In genomic region chr9:58747328-58747755, GRCm38 (mm10) we compare ENCODE assay signal across 15 mouse cellular contexts. TPM values are rescaled to one million over a fixed set of nuclear protein-coding genes. Genes with fewer than 3 reads are reported as not detected.
DNase-seq lines count a peak whose midpoint lies in the region; ATAC-seq and TF ChIP-seq lines count a peak whose summit lies in the region.
"Had no signal": no experiment of that assay in that cellular context is flagged by ENCODE, and none has a peak within 500 bp of the region (broad histone marks: within the 10 kb centered on the region; RNA-seq: fewer than 3 reads in every experiment).

No protein-coding gene starts in this region.

- no peak overlapping the region for H3K9ac ChIP-seq in CH12.LX (ENCODE audit: insufficient read depth, low read depth)
- H3K9ac ChIP-seq in forebrain, embryonic 15.5 days (replicated peaks): no peak overlapping the region
- H3K9ac ChIP-seq in midbrain, embryonic 12.5 days (replicated peaks): 0 out of 2 replicates have a peak overlapping the region, but pooled peaks have one; percentile 1
- no peak overlapping the region for H3K9ac ChIP-seq in kidney, embryonic 14.5 days (ENCODE audit: low read depth, low read length)
- H3K9ac ChIP-seq: heart, embryonic 13.5 days; lung, embryonic 14.5 days had no signal

- no peaks in the 10 kb centered on the region for H3K27me3 ChIP-seq in CH12.LX (replicated peaks)
- H3K27me3 ChIP-seq in forebrain, embryonic 15.5 days: no peaks in the 10 kb centered on the region
- no peaks in the 10 kb centered on the region for H3K27me3 ChIP-seq in midbrain, embryonic 12.5 days
- H3K27me3 ChIP-seq in kidney, embryonic 14.5 days (ENCODE audit: control insufficient read depth, insufficient read depth, low read length): no peaks in the 10 kb centered on the region
- H3K27me3 ChIP-seq: heart, embryonic 13.5 days had no signal

- peak; percentile 33 for DNase-seq in embryo, embryonic 11 days
- no peak for DNase-seq in embryo, embryonic 10 days (ENCODE audit: low spot score)
- DNase-seq in CH12.LX (ENCODE audit: extremely low read depth): peak; percentile 79
- DNase-seq in layer of hippocampus, adult 18-20 months (ENCODE audit: low spot score in 2 of 2): no peak
- DNase-seq: adrenal gland, adult 2 months; gastrocnemius, adult 2 months; lung, embryonic 14.5 days; spleen, adult 18-20 months had no signal

- peaks cover 4 to 38% of the 10 kb centered on the region in 2 experiments; a peak in 3 of 4 replicates for H3K4me1 ChIP-seq in CH12.LX (ENCODE audit: control insufficient read depth in 1 of 2, insufficient read depth in 2 of 2)
- H3K4me1 ChIP-seq in forebrain, embryonic 15.5 days: peaks cover 5% of the 10 kb centered on the region
- H3K4me1 ChIP-seq in midbrain, embryonic 12.5 days: peaks cover 6% of the 10 kb centered on the region; the same call in 1 of the 2 replicates
- H3K4me1 ChIP-seq in kidney, embryonic 14.5 days (ENCODE audit: control insufficient read depth, insufficient read depth, low read length): no peaks in the 10 kb centered on the region

- dilution Hi-C loops in CH12.LX (cut with MboI; ENCODE audit: extremely low pct_ligation_motif_present, extremely low pct_unique_long_range_greater_than_20kb, low sequenced_read_pairs): no loop called here

- no peak for TF ChIP-seq CTCF in CH12.LX (conservative IDR thresholded peaks at IDR 0.05 in 1 of 2, IDR thresholded peaks at IDR 0.05 in 1 of 2; ENCODE audit: low read depth in 2 of 2, low read length in 2 of 2)

- WGBS in forebrain, embryonic 15.5 days: 6% methylated on average over 6 of the region's 6 CpGs
- WGBS in midbrain, embryonic 12.5 days: 42% methylated on average over 6 of the region's 6 CpGs
- WGBS in kidney, embryonic 14.5 days: 14% methylated on average over 6 of the region's 6 CpGs

- no peak for TF ChIP-seq POLR2A in CH12.LX (IDR thresholded peaks at IDR 0.05; ENCODE audit: low read depth, low read length)

- no peaks in the 10 kb centered on the region for H3K36me3 ChIP-seq in CH12.LX (replicated peaks in 1 of 2; ENCODE audit: control insufficient read depth in 1 of 2, insufficient read depth in 1 of 2, low read length in 1 of 2)
- H3K36me3 ChIP-seq in forebrain, embryonic 15.5 days: no peaks in the 10 kb centered on the region
- H3K36me3 ChIP-seq in midbrain, embryonic 12.5 days: no peaks in the 10 kb centered on the region
- no peaks in the 10 kb centered on the region for H3K36me3 ChIP-seq in kidney, embryonic 14.5 days (ENCODE audit: control insufficient read depth, insufficient read depth, low read length)
- H3K36me3 ChIP-seq: heart, embryonic 13.5 days had no signal

- H3K9me3 ChIP-seq in CH12.LX (replicated peaks; ENCODE audit: low read length): peaks cover 4% of the 10 kb centered on the region
- no peaks in the 10 kb centered on the region for H3K9me3 ChIP-seq in forebrain, embryonic 15.5 days
- no peaks in the 10 kb centered on the region for H3K9me3 ChIP-seq in midbrain, embryonic 12.5 days
- no peaks in the 10 kb centered on the region for H3K9me3 ChIP-seq in kidney, embryonic 14.5 days (ENCODE audit: control insufficient read depth, low read length)
- H3K9me3 ChIP-seq: heart, embryonic 13.5 days had no signal

- in situ Hi-C loops in CH12.LX (cut with MboI; ENCODE audit: low pct_ligation_motif_present, low pct_unique_long_range_greater_than_20kb, low sequenced_read_pairs): no loop called here

- H3K4me3 ChIP-seq in CH12.LX (replicated peaks in 1 of 3; ENCODE audit: low read depth in 2 of 3, low read length in 2 of 3, poor library complexity in 1 of 3): no peak overlapping the region
- H3K4me3 ChIP-seq in forebrain, embryonic 15.5 days: no peak overlapping the region
- H3K4me3 ChIP-seq in midbrain, embryonic 12.5 days: no peak overlapping the region
- H3K4me3 ChIP-seq in kidney, embryonic 14.5 days (ENCODE audit: low read length): no peak overlapping the region
- H3K4me3 ChIP-seq: gastrocnemius, adult 2 months; heart, embryonic 13.5 days; layer of hippocampus, adult 2 months had no signal

- H3K4me2 ChIP-seq in CH12.LX (ENCODE audit: insufficient read depth, low read depth, poor library complexity, severe bottlenecking): no peak overlapping the region
- H3K4me2 ChIP-seq in forebrain, embryonic 15.5 days (replicated peaks): peak overlapping the region; percentile 21
- H3K4me2 ChIP-seq in midbrain, embryonic 12.5 days (replicated peaks): no peak overlapping the region
- no peak overlapping the region for H3K4me2 ChIP-seq in kidney, embryonic 14.5 days (replicated peaks; ENCODE audit: low read depth, low read length)
- H3K4me2 ChIP-seq: heart, embryonic 13.5 days; lung, embryonic 14.5 days had no signal

- no peak overlapping the region for H3K27ac ChIP-seq in CH12.LX (ENCODE audit: insufficient read depth, low read depth)
- no peak overlapping the region for H3K27ac ChIP-seq in forebrain, embryonic 15.5 days (replicated peaks)
- 0 out of 2 replicates have a peak overlapping the region, but pooled peaks have one; percentile 52 for H3K27ac ChIP-seq in midbrain, embryonic 12.5 days (replicated peaks)
- no peak overlapping the region for H3K27ac ChIP-seq in kidney, embryonic 14.5 days (ENCODE audit: low read depth, low read length)
- H3K27ac ChIP-seq: gastrocnemius, adult 2 months; heart, embryonic 13.5 days; layer of hippocampus, adult 2 months had no signal

- H3K79me2 ChIP-seq in CH12.LX (replicated peaks; ENCODE audit: control insufficient read depth, extremely low read depth, insufficient read depth, poor library complexity, severe bottlenecking): no peaks in the 10 kb centered on the region

- no peak for TF ChIP-seq RAD21 in CH12.LX (IDR thresholded peaks at IDR 0.05; ENCODE audit: low read depth, low read length)

- TF ChIP-seq EP300 in CH12.LX (IDR thresholded peaks at IDR 0.05; ENCODE audit: low read length): no peak

- peak; percentile 29; the same call in 1 of the 2 replicates for ATAC-seq in forebrain, embryonic 15.5 days (replicated peaks)
- no peak for ATAC-seq in midbrain, embryonic 12.5 days (ENCODE audit: low FRiP score, low read depth)
- no peak for ATAC-seq in megakaryocyte progenitor cell, adult 5-6 weeks (replicated peaks; ENCODE audit: poor library complexity)
- no peak for ATAC-seq in kidney, embryonic 14.5 days (ENCODE audit: low FRiP score, low TSS enrichment)
- ATAC-seq: inflammation-experienced regulatory T-cells, adult 6 months had no signal

TF ChIP-seq in CH12.LX, 34 proteins besides CTCF, POLR2A, EP300 and RAD21:
- TF ChIP-seq ETS1 (conservative IDR thresholded peaks at IDR 0.05; ENCODE audit: low read depth, low read length): no peak
- TF ChIP-seq ELF1 (IDR thresholded peaks at IDR 0.05; ENCODE audit: low read depth, low read length): no peak
- TF ChIP-seq RCOR1 (conservative IDR thresholded peaks at IDR 0.05; ENCODE audit: low read depth, low read length): no peak
- TF ChIP-seq HCFC1 (IDR thresholded peaks at IDR 0.05; ENCODE audit: low read depth, low read length): no peak
- no peak for TF ChIP-seq ZKSCAN1 (IDR thresholded peaks at IDR 0.05; ENCODE audit: borderline replicate concordance, low read depth, low read length)
- TF ChIP-seq TBP (conservative IDR thresholded peaks at IDR 0.05; ENCODE audit: low read depth, low read length): no peak
- no peak for TF ChIP-seq JUND (conservative IDR thresholded peaks at IDR 0.05; ENCODE audit: low read depth, low read length)
- TF ChIP-seq POLR2AphosphoS2 (IDR thresholded peaks at IDR 0.05; ENCODE audit: low read depth, low read length): no peak
- no peak; the same call in 1 of the 2 replicates for TF ChIP-seq TCF12 (IDR thresholded peaks at IDR 0.05; ENCODE audit: low read depth, low read length)
- no peak for TF ChIP-seq MAFK (IDR thresholded peaks at IDR 0.05; ENCODE audit: insufficient replicate concordance, low read length)
- TF ChIP-seq BHLHE40 (IDR thresholded peaks at IDR 0.05; ENCODE audit: low read depth, low read length): no peak
- TF ChIP-seq NELFE (IDR thresholded peaks at IDR 0.05; ENCODE audit: low read depth, low read length): no peak
- TF ChIP-seq MAZ (IDR thresholded peaks at IDR 0.05; ENCODE audit: low read depth, low read length): no peak
- TF ChIP-seq JUN (IDR thresholded peaks at IDR 0.05; ENCODE audit: insufficient read depth, low read depth, low read length): no peak
- TF ChIP-seq USF1 (IDR thresholded peaks at IDR 0.05; ENCODE audit: low read depth, low read length): no peak
- TF ChIP-seq CHD1 (IDR thresholded peaks at IDR 0.05; ENCODE audit: low read depth, low read length): no peak
- no peak for TF ChIP-seq MYC (IDR thresholded peaks at IDR 0.05; ENCODE audit: low read depth, low read length)
- TF ChIP-seq SIN3A (IDR thresholded peaks at IDR 0.05; ENCODE audit: low read length): no peak
- no peak for TF ChIP-seq UBTF (IDR thresholded peaks at IDR 0.05; ENCODE audit: low read depth, low read length)

RNA-seq across cellular contexts. Expression of gene Rec114, which starts 3.6 kb away (rescaled TPM):
- not detected in 2 replicates for total RNA-seq in CH12.LX (2012; rRNA removed)
- not detected in 2 replicates for total RNA-seq in CH12.LX (2014; rRNA removed)
- 0.69 and 1.2 TPM in 2 replicates for polyA plus RNA-seq in CH12.LX (2012; ENCODE audit: insufficient read length, low read depth)
- 1.5 and 1.6 TPM in 2 replicates for polyA plus RNA-seq in forebrain, embryonic 15.5 days (2015; fragmentation: Nextera tagmentation; extraction: Ambion mirVana)
- 1.9 and 2.5 TPM in 2 replicates for polyA plus RNA-seq in midbrain, embryonic 12.5 days (2016; fragmentation: Nextera tagmentation; extraction: Ambion mirVana)
- 1.3 and 4.4 TPM in 2 replicates for total RNA-seq in megakaryocyte progenitor cell, adult 5-6 weeks (2015)
- 1.1 and 2.3 TPM in 2 replicates for total RNA-seq in megakaryocyte progenitor cell, adult 5-6 weeks (2017)
- total RNA-seq in layer of hippocampus, adult 18-20 months (2021): not detected
- polyA plus RNA-seq in kidney, embryonic 14.5 days (2014; fragmentation: Nextera tagmentation; extraction: Ambion mirVana): 1.7 and 2.1 TPM in 2 replicates
- total RNA-seq: gastrocnemius, adult 2 months had no signal

Comparison
In these comparisons a context has a peak if more than half of its experiments do, and no peak if none do; other contexts are left out.
1. DNase-seq: peak in embryo, embryonic 11 days (single experiment) and CH12.LX (single experiment); none in embryo, embryonic 10 days (single experiment) and layer of hippocampus, adult 18-20 months (0 of 2).